Mouse (Mus musculus) embryonic facial prominence, embryonic 15.5 days (tissue): ENCODE measurements around the gene Ccdc63. TPM values are rescaled to one million over a fixed set of nuclear protein-coding genes. Genes with fewer than 3 reads are reported as not detected.

ENCODE experiments used
- ATAC-seq: fragments of 200-750 bp; cut with Nextera tagmentation; 2 replicates; pipeline ENCODE4 v1.8.0; 2017; ENCODE audit warnings: low read depth, moderate TSS enrichment; ENCODE audit not compliant: insufficient number of reproducible peaks, low FRiP score, low TSS enrichment
- H3K27ac ChIP-seq: fragments of 300-500 bp; sonication (generic); replicated peaks from 2 replicates; pipeline ENCODE4 v1.5.1; 2015; ENCODE audit warnings: mild to moderate bottlenecking, inconsistent platforms
- H3K27me3 ChIP-seq: fragments of 300-500 bp; sonication (generic); 2 replicates; pipeline ENCODE4 v1.6.1; 2015; ENCODE audit warnings: inconsistent platforms
- H3K36me3 ChIP-seq: fragments of 300-500 bp; sonication (generic); 2 replicates; pipeline ENCODE4 v1.6.1; 2015; ENCODE audit warnings: mild to moderate bottlenecking, inconsistent platforms
- H3K4me1 ChIP-seq: fragments of 300-500 bp; sonication (generic); 2 replicates; pipeline ENCODE4 v1.6.1; 2015; ENCODE audit warnings: inconsistent platforms
- H3K4me2 ChIP-seq: fragments of 300-500 bp; sonication (generic); replicated peaks from 2 replicates; pipeline ENCODE4 v1.6.1; 2015; ENCODE audit warnings: mild to moderate bottlenecking, inconsistent platforms
- H3K4me3 ChIP-seq: fragments of 300-500 bp; sonication (generic); replicated peaks from 2 replicates; pipeline ENCODE4 v1.5.1; 2015; ENCODE audit warnings: mild to moderate bottlenecking, inconsistent platforms
- H3K9ac ChIP-seq: fragments of 300-500 bp; sonication (generic); 2 replicates; pipeline ENCODE4 v1.6.1; 2015; ENCODE audit warnings: inconsistent platforms
- H3K9me3 ChIP-seq: fragments of 300-500 bp; sonication (generic); replicated peaks from 2 replicates; pipeline ENCODE4 v1.6.1; 2016; ENCODE audit warnings: inconsistent platforms
- WGBS: fragments of 180-500 bp; shearing (Covaris S2); methylation state at CpG from one replicate; pipeline ENCODE4 v1.1.7; 2015; 5-methylcytosine and 5-hydroxymethylcytosine counted together
- polyA plus RNA-seq: library from polyadenylated mRNA; unstranded; fragments of >200 nt; fragmentation: Nextera tagmentation; extraction: Ambion mirVana; gene quantifications from 2 replicates; pipeline ENCODE4 v1.2.1, GENCODE M21; 2015

The Ccdc63 gene
- polyA plus RNA-seq, 1 experiment from 2014 or later = 0.24 TPM

- Histone ChIP-seq H3K4me1 (no peaks in the 10 kb centered on the region), H3K4me3 (no peak overlapping the region), H3K4me2 (peak overlapping the region; percentile 10; the same call in 1 of the 2 replicates), H3K27ac (no peak overlapping the region), H3K36me3 (no peaks in the 10 kb centered on the region), H3K27me3 (peaks cover 10% of the 10 kb centered on the region), H3K9ac (no peak overlapping the region), H3K9me3 (no peaks in the 10 kb centered on the region)
- 39% methylated on average over 12 of the region's 12 CpGs for WGBS
- no peak for ATAC-seq
These were observed 37.5 kb downstream of the Ccdc63 start for GRCm38 (mm10) chr5:122103075-122103474.

DNA sequence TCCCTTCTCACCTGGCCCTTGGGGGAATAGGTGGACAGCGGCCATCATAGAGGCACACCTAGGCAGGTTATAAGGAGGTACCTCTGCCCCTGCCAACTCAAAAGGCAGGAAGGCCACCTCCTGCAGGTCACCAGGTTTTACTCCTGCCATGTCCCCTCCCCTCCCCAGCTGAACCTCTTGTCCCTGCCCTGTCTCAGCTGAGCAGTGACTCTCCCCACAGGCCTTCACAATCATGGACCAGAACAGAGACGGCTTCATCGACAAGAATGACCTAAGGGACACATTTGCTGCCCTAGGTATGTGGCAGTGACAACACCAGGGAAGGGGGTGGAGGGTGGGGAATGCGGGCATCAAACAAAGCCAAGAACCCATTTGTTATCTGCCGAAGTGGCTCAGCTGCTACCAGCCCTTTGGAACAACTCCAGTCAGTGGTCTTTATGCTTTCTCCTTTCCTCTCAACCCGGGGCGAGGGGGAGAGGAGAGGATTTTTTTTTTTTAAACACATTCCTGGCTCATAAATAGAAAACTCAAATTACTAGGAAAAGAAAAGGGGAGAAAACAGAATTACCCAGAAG is 38.1 kb downstream of the Ccdc63 start:
- H3K27ac ChIP-seq = no peak overlapping the region
- 46% methylated on average over 7 of the region's 7 CpGs for WGBS
- no peak overlapping the region for H3K4me3 ChIP-seq
- H3K4me1 ChIP-seq = no peaks in the 10 kb centered on the region
- peaks cover 10% of the 10 kb centered on the region for H3K27me3 ChIP-seq
- H3K9me3 ChIP-seq = no peaks in the 10 kb centered on the region
- no peak; the same call in 1 of the 2 replicates for ATAC-seq
- H3K36me3 ChIP-seq = no peaks in the 10 kb centered on the region
- peak overlapping the region; percentile 10; the same call in 1 of the 2 replicates for H3K4me2 ChIP-seq
- H3K9ac ChIP-seq = no peak overlapping the region

DNA sequence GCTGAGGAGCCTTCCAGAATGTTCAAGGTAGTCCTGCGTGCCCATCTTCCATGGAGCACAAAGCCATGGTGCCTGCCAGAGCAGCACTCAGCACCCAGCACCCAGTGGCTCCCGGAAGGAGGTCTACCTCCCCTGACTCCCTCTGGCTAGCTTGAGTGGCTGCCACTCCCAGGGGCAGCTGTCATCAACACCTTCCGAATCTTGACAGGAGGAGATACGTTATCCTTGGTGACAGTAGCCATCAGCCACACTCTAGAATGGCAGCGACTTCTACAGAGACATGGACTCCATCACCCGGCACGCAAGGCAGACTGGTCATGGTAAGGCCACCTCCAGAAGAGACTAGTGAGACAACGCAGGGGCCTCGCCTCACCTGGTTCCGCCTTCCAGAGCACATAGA is 46.2 kb downstream of the Ccdc63 start:
- Histone ChIP-seq H3K4me2 (no peak overlapping the region), H3K36me3 (no peaks in the 10 kb centered on the region), H3K9me3 (no peaks in the 10 kb centered on the region), H3K4me1 (no peaks in the 10 kb centered on the region), H3K4me3 (no peak overlapping the region), H3K27me3 (no peaks in the 10 kb centered on the region), H3K27ac (no peak overlapping the region), H3K9ac (no peak overlapping the region)
- ATAC-seq = no peak
- 85% methylated on average over 10 of the region's 10 CpGs for WGBS

DNA sequence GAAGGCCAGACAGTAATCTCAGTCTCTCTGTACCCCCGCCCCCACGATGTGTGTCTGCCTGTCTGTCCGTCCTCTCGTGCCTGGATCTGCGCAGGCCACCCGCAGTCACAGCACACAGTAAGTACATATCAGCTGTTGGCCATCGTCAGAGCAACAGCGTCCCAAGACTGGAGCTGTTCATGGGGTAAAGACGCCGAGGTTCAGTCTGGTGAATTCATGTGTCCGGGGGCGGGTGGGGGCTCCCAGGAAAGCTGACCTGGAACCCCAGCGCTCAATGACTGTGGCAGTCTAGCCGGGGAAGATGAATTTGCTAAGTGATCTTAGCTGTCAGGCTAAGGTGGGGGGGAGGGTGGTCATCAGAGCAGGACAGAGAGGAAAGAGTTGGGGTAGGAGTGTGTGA is 46.9 kb downstream of the Ccdc63 start:
- Histone ChIP-seq H3K27me3 (no peaks in the 10 kb centered on the region), H3K4me1 (no peaks in the 10 kb centered on the region), H3K4me3 (no peak overlapping the region), H3K9ac (no peak overlapping the region), H3K27ac (no peak overlapping the region), H3K9me3 (no peaks in the 10 kb centered on the region), H3K4me2 (no peak overlapping the region), H3K36me3 (no peaks in the 10 kb centered on the region)
- 79% methylated on average over 14 of the region's 14 CpGs for WGBS
- no peak for ATAC-seq

GRCm38 (mm10) chr5:122092794-122093193 is 47.8 kb downstream of the Ccdc63 start:
- H3K36me3 ChIP-seq = no peaks in the 10 kb centered on the region
- peak; percentile 16; the same call in 1 of the 2 replicates for ATAC-seq
- H3K27me3 ChIP-seq = no peaks in the 10 kb centered on the region
- H3K9me3 ChIP-seq = no peaks in the 10 kb centered on the region
- H3K4me3 ChIP-seq = no peak overlapping the region
- no peak overlapping the region for H3K27ac ChIP-seq
- no peak overlapping the region for H3K9ac ChIP-seq
- no peak overlapping the region for H3K4me2 ChIP-seq
- H3K4me1 ChIP-seq = no peaks in the 10 kb centered on the region
- WGBS = 56% methylated on average over 11 of the region's 11 CpGs

GRCm38 (mm10) chr5:122091070-122091469 is 49.6 kb downstream of the Ccdc63 start:
- WGBS = 13% methylated on average over 15 of the region's 15 CpGs
- Histone ChIP-seq H3K9me3 (no peaks in the 10 kb centered on the region), H3K27me3 (no peaks in the 10 kb centered on the region), H3K4me2 (no peak overlapping the region), H3K9ac (no peak overlapping the region), H3K4me1 (peaks cover 2% of the 10 kb centered on the region), H3K4me3 (no peak overlapping the region), H3K27ac (no peak overlapping the region), H3K36me3 (no peaks in the 10 kb centered on the region)
- peak; percentile 32; the same call in 1 of the 2 replicates for ATAC-seq

DNA sequence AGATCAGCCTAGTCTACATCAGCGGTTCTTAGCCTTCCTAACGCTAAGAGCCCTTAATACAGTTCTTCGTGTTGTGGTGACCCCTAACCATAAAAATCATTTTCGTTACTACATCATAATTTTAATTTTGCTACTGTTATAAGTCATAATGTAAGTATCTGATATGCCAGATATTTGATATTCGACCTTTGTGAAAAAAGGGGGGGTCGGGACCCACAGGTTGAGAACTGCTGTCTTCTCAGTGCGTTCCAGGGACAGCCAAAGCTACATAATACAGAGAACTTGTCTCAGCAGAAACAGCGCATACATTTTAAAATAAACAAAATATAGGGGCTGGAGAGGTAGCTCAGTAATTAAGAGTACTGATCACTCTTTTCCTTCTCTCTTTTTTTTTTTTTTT is 51.0 kb downstream of the Ccdc63 start:
- Histone ChIP-seq H3K4me2 (no peak overlapping the region), H3K9ac (no peak overlapping the region), H3K36me3 (no peaks in the 10 kb centered on the region), H3K27me3 (no peaks in the 10 kb centered on the region), H3K4me1 (peaks cover 7% of the 10 kb centered on the region), H3K27ac (no peak overlapping the region), H3K4me3 (no peak overlapping the region), H3K9me3 (no peaks in the 10 kb centered on the region)
- ATAC-seq = no peak
- WGBS = 79% methylated on average over 8 of the region's 8 CpGs

DNA sequence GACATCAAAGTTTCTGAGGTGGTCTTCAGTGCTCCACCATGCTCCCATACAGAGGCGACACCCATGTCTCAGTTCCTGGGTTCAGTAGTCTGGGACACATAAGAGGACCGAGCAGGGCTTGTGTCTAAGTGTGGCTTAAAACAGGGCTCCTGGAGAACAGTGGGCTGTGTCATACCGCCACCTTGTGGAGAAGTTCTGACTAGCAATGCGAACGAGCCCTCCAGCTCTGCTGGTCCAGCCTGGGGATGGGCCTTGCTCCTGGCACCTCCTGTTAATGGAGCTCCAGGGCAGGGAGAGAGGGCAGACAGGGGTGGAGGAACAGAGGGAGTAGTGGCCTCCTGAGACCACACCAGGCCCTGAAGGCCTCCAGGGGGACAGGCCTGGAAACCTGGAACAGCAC is 51.7 kb downstream of the Ccdc63 start:
- peaks cover 7% of the 10 kb centered on the region for H3K4me1 ChIP-seq
- no peak overlapping the region for H3K4me3 ChIP-seq
- no peak overlapping the region for H3K4me2 ChIP-seq
- no peaks in the 10 kb centered on the region for H3K9me3 ChIP-seq
- H3K36me3 ChIP-seq = no peaks in the 10 kb centered on the region
- no peak overlapping the region for H3K9ac ChIP-seq
- WGBS = 2% methylated on average over 5 of the region's 5 CpGs
- H3K27me3 ChIP-seq = no peaks in the 10 kb centered on the region
- no peak overlapping the region for H3K27ac ChIP-seq
- 0 out of 2 replicates have a peak, but pooled peaks have one; percentile 29 for ATAC-seq

DNA sequence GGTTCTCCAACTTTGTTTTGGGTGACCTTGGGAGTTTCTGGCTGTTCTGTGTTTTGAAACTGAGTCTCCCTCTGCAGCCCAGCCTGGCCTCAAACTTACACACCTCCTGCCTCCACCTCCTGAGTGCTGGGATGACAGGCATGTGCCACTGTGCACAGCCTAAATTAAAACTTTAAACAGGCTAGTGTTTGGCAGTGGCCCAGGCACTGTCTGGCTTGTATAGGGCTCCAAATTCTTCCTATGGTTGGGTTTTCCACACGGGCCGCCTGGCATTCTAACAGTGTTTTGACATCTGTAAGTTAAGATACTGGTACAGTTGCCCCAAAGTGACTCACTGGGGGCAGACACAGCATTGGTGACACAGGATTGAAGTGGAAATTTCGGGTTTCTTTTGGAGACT is 54.5 kb downstream of the Ccdc63 start:
- ATAC-seq = no peak

GRCm38 (mm10) chr5:122085291-122085690 is 55.3 kb downstream of the Ccdc63 start:
- 64% methylated on average over 7 of the region's 7 CpGs for WGBS
- no peak for ATAC-seq
- H3K36me3 ChIP-seq = no peaks in the 10 kb centered on the region
- no peak overlapping the region for H3K4me3 ChIP-seq
- H3K4me1 ChIP-seq = peaks cover 16% of the 10 kb centered on the region
- no peak overlapping the region for H3K9ac ChIP-seq
- no peak overlapping the region for H3K4me2 ChIP-seq
- H3K9me3 ChIP-seq = no peaks in the 10 kb centered on the region
- no peaks in the 10 kb centered on the region for H3K27me3 ChIP-seq
- no peak overlapping the region for H3K27ac ChIP-seq

More for the DNA sequence above, 54.5 kb downstream of the Ccdc63 start:
- no peaks in the 10 kb centered on the region for H3K9me3 ChIP-seq
- H3K4me2 ChIP-seq = no peak overlapping the region
- WGBS = 46% methylated on average over 3 of the region's 3 CpGs
- H3K4me1 ChIP-seq = peaks cover 8% of the 10 kb centered on the region
- H3K27ac ChIP-seq = no peak overlapping the region
- H3K27me3 ChIP-seq = no peaks in the 10 kb centered on the region
- no peak overlapping the region for H3K9ac ChIP-seq
- H3K4me3 ChIP-seq = no peak overlapping the region
- no peaks in the 10 kb centered on the region for H3K36me3 ChIP-seq

GRCm38 (mm10) chr5:122084470-122084869 is 56.2 kb downstream of the Ccdc63 start:
- no peak overlapping the region for H3K9ac ChIP-seq
- 56% methylated on average over 3 of the region's 3 CpGs for WGBS
- no peak for ATAC-seq
- no peaks in the 10 kb centered on the region for H3K9me3 ChIP-seq
- peaks cover 18% of the 10 kb centered on the region for H3K4me1 ChIP-seq
- H3K27me3 ChIP-seq = no peaks in the 10 kb centered on the region
- no peak overlapping the region for H3K4me2 ChIP-seq
- H3K27ac ChIP-seq = no peak overlapping the region
- H3K36me3 ChIP-seq = no peaks in the 10 kb centered on the region
- no peak overlapping the region for H3K4me3 ChIP-seq

DNA sequence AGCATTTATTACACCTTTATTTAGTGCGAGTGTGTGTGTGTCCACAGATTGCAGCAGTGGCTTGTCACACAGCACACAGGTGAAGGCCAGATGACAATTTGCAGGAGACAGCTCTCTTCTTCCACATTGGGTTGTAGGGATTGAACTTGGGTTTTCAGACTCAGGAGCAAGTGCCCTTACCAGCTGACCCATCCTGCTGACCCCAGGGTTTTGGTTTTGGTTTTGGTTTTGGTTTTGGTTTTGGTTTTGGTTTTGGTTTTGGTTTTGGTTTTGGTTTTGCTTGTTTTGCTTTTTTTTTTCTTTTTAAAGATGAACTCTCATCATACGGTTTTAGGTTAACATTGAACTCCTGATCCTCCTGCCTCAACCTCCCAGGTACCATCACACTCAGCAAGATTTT is 57.3 kb downstream of the Ccdc63 start:
- ATAC-seq = no peak
- 87% methylated on average over 2 of the region's 2 CpGs for WGBS
- Histone ChIP-seq H3K4me3 (no peak overlapping the region), H3K27ac (no peak overlapping the region), H3K36me3 (no peaks in the 10 kb centered on the region), H3K27me3 (no peaks in the 10 kb centered on the region), H3K9ac (no peak overlapping the region), H3K4me2 (no peak overlapping the region), H3K4me1 (peaks cover 24% of the 10 kb centered on the region), H3K9me3 (no peaks in the 10 kb centered on the region)
